Mouse (Mus musculus) frontal cortex, postnatal 10 days (tissue): Measurements from ENCODE around the gene Snx15.
A peak's percentile ranks its signal among the peaks of the same experiment; 100 is the strongest.
"Not testable (repeated sequence)": the region's sequence is repeated elsewhere in the genome, so short reads cannot be mapped to it uniquely, and the experiment has no call there.

ENCODE experiments used
- DNase-seq, 2 experiments: peaks; one replicate each; pipeline ENCODE4 v3.0.0; 2022; ENCODE audit warnings: low spot score in 2 of 2, mixed read lengths in 1 of 2

The Snx15 gene

DNA sequence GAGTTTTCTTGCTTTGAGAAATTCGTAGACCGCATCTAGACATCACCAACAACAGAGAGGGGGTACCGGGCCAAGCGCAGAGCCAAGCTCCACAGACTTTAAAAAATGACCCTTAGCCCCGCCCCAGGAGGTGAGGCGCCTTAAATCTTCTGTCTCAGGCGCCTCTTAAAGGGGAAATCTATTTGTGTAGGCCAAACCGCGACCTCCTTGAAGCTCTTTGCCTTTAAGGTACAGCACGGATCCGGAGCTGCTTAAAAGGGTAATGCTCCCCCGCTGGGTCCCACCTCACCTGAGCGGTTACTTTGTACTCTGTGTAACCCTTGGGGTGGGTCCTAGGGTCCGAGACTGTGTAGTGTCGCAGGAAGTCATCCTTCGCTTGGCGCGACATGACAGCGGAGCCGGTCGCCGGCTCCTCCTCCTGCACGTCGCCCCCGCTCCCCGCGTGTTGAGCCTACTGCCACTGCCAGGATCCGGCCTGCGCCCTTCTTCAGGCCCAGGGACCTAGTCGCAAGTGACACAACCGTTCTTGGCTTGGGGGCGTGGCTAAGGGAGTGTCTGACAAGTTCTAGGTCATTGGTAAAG, at the start of gene Snx15:
Snx15 (minus strand) TSS at position 545 of the 582 bp plus-strand sequence.
- peak; percentile 92 to 94 for DNase-seq

DNA sequence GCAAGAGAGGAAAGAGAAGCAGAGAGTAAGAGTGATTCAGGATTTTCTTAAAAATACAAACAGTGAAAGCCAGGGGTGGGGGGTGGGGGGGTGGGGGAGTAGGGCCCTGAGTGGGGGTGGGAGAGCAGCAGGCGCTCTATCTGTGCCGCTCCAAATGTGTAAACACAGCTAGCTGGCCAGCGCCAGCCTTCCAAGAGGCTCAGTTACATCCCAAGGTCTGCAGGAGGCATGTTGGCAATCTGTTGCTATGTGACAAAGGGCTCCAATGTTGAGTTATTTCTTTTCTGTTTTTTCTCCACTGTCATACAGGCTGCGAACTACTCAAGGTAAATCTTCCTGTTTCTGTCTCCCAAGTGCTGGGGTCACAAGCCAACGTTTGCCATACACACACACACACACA, 46.7 kb upstream of the Snx15 start:
- no peak for DNase-seq

DNA sequence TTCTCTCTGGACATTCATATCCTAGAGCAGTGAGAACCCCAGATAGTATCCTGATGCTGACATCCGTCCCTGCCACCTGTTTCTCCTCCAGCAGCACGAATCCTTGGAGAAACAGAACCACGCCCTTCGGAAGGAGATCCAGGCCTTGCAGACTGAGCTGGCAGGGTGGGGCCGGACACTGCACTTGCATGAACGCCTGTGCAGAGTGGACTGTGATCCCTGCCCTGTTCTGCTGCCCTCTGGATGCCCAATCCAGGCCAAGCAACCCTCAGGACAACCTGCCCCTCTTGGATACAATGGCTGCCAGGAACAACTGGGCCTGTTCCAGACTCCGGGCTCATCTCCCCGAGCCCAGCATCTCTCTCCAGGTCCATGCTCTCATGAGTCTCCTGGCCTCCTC, 43.1 kb upstream of the Snx15 start:
- DNase-seq = no peak

GRCm38 (mm10) chr19:6166750-6167149, 38.6 kb upstream of the Snx15 start:
- DNase-seq = no peak

DNA sequence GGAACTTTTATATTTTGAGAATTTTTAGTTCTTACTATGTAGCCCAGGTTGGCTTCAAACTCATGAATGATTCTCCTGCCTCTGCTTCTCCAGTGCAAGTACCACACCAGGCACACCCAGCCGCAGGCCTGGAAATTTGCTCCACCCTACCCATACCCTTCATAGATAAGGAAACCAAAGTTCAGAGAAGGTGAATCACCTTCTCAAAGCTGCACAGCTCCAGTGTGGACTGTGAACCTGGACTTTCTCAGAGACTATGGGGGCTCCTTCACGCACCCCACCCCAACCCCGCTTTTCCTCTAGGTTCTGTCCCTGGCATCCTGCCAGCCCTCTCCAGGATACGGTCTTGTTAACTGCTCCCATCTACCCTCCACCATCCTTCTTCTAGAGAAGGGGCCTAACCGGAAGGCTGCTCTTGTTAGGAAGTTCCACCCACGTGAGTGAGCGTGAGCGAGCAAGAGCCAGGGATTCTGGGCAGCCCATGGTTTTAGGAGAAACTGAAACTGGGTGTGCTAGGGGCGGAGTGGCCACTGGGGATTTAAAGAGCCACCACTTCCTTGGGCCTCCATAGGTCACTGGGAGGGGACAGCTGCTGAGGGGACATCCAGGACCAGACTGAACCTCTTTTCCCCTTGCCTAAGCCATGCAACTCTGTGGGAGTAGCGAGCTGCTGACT, 35.9 kb upstream of the Snx15 start:
- DNase-seq = no peak

GRCm38 (mm10) chr19:6157220-6157619, 29.1 kb upstream of the Snx15 start:
- no peak for DNase-seq

DNA sequence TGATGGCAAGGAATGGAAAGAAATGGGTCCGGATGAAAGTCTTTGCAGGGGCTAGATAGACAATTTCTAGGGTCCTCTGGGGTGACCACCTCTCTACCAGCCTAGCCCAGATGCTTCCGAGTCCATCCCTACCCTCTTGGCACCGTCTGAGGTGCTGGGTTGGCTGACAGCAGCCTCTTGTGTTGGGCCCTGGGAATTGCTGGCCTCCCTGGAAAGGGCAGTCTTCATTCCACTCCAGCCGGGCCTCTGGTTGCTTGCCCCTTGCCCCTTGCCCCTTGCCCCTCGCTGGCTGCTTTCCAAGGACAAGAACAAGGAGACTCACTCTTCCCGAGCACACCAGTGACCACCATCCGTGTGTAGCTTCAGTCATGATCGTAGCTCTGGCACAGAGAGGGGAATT, 28.3 kb upstream of the Snx15 start:
- DNase-seq = no peak

GRCm38 (mm10) chr19:6155174-6155573, 27.1 kb upstream of the Snx15 start:
- DNase-seq = no peak

DNA sequence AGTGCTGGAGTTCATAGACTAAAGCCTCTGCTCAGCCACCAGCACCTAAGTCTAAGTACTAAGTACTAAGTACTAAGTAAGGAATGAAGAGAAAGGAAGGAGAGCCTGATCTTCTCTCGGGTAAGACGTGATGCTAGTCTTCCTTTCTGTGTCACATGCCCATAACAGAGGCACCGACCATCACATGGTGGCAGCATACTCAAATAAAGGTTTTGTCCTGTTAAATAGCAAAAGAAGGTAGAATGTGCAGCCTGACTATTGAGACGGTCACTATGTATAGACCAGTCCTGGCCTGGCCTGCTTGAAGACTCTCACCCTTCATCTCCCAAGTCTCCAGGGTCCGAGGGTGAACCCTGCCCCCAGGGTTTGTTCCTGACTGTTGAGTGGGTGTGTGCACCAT, 16.7 kb upstream of the Snx15 start:
- DNase-seq = no peak

DNA sequence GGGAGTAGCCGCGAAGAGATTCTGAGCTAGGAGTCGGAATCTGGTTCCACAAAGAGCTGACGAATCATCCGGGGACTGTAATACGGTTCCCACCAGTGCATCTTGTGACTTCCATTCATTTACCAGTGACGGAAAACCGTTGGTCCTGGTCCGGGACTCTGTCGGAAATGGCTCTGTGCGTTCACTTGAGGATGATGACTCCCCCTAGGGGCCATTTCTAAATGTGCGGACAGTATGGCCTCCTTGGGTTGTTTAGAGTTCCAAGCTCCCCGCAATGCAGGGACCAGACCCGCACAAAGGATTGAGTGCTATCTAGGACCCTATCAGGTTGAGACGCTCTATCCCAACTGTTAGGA, 13.3 kb upstream of the Snx15 start, which contains the start of gene Arl2:
Arl2 (minus strand) TSS at position 155 of the 356 bp plus-strand sequence.
- peak; percentile 76 to 80 for DNase-seq

- DNase-seq = peak; percentile 89 to 92
These were observed 12.7 kb upstream of the Snx15 start, which contains the start of gene Batf2 for GRCm38 (mm10) chr19:6140678-6141393. TSS of gene Batf2 (plus strand) at chr19:6140983.

- DNase-seq = no peak
These were observed 12.2 kb upstream of the Snx15 start for GRCm38 (mm10) chr19:6140374-6140677.

GRCm38 (mm10) chr19:6139701-6140100, 11.6 kb upstream of the Snx15 start:
- no peak for DNase-seq

- DNase-seq = no peak
These were observed 8.3 kb upstream of the Snx15 start for GRCm38 (mm10) chr19:6136397-6136796.

GRCm38 (mm10) chr19:6133197-6133596, 5.1 kb upstream of the Snx15 start:
- DNase-seq = not testable (repeated sequence)

DNA sequence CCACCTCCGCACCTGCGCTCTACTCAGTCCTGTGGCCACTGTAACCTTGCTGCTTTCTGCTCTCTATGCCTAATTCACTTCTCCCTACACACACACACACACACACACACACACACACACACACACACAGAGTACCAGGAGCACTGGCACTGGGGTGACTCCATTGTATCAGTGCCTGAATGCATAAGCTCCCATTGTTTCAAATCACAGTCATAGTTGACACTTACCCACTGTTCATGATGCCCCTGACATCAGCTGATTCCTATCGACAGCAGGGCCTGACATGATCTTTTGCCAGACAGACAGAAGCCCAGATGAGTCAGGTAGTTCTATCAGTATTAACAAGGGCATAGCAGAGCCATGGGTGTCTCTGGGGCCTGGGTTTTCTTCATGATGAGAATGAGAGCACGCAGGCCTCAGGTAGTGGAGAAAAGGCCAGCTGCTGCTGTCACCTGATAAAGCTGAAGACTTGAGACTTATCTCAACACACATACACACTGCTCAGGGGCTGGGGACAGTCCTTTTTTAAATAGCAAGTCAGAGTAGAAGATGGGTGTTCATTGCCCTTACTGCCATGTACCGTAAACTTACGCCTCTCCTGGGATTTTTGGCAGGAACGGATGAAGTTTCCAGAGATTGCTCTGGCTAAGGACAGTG, 4.2 kb upstream of the Snx15 start:
- DNase-seq = no peak

GRCm38 (mm10) chr19:6130414-6131128, 2.5 kb upstream of the Snx15 start:
- DNase-seq = not testable (repeated sequence)

DNA sequence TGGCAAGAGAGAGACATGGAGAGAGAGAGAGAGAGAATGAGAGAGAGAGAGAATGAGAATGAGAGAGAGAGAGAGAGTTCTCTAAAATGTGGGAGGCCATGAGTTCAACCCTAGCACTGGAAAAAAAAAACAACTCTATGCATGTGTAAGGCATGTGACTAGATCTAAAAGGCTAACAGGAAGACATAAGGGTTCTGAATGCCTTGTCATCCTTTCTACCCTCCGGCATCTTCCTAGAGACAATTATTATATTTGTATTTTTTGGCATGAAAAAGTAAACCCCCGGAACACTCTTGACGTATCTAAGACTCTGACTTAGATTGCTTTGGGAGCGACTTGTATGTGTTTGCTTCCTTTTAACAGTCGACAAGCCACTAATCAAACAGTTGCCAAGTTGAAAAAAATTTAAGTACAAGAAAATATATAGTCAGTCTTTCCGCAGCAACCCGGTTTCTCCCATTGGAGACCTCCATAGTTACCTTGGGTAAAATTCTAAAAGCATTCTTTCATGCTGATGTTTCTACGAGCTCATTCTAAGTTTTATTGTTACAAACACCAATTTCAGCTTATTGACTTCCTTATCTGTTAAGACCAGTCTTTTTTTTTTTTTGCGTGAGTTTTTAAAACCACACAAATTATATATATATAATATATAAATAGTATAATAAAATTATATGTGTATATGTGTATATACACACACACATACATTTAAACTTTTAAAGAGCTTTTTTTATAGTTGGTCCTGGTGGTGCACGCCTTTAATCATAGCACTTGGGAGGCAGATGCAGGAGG, 1.1 kb downstream of the Snx15 start:
- no peak for DNase-seq

- DNase-seq = no peak
These were observed 1.8 kb downstream of the Snx15 start for GRCm38 (mm10) chr19:6126289-6126688.

DNA sequence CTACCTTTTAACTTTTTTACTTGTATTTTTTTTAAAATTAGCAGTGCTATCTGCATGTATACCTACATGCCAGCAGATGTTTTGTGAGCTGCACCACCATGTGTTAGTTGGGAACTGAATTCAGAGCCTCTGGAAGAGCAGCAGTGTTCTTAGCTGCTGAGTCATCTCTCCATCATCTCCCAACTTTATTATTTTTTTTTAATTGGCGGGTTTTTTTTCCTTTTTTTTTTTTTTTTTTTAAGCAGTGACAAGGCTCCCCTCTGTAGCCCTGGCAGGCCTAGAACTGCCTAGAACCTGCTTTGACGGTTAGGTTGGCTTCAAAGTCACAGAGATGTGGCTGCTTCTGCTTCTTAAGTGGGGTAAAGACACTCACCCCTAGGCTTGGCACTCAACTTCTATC, 3.2 kb downstream of the Snx15 start:
- no peak for DNase-seq

- DNase-seq = no peak
These were observed 4.8 kb downstream of the Snx15 start for GRCm38 (mm10) chr19:6123330-6123729.
